Mouse (Mus musculus) forebrain, postnatal 0 days (tissue): ENCODE measurements around the gene Aipl1. TPM values are rescaled to one million over a fixed set of nuclear protein-coding genes. Genes with fewer than 3 reads are reported as not detected.

ENCODE experiments used
- ATAC-seq: fragments of 200-750 bp; cut with Nextera tagmentation; 2 replicates; pipeline ENCODE4 v1.8.0; 2017; ENCODE audit warnings: mild to moderate bottlenecking, moderate library complexity
- DNase-seq: peaks from one replicate; pipeline ENCODE4 v3.0.0-alpha.2; 2015
- H3K27ac ChIP-seq: fragments of 300-500 bp; sonication (generic); 2 replicates; pipeline ENCODE4 v1.5.1; 2014; ENCODE audit warnings: low read depth, mild to moderate bottlenecking, antibody characterized with exemption, low read length, moderate library complexity, mixed read lengths
- H3K27me3 ChIP-seq: fragments of 300-500 bp; sonication (generic); 2 replicates; pipeline ENCODE4 v1.6.1; 2014; ENCODE audit warnings: mild to moderate bottlenecking, low read length, mixed read lengths; ENCODE audit not compliant: insufficient read depth
- H3K36me3 ChIP-seq: fragments of 300-500 bp; sonication (generic); 2 replicates; pipeline ENCODE4 v1.6.1; 2014; ENCODE audit warnings: mild to moderate bottlenecking, moderate library complexity; ENCODE audit not compliant: insufficient read depth
- H3K4me1 ChIP-seq: fragments of 300-500 bp; sonication (generic); 2 replicates; pipeline ENCODE4 v1.6.1; 2014; ENCODE audit warnings: antibody characterized with exemption; ENCODE audit not compliant: insufficient read depth
- H3K4me2 ChIP-seq: fragments of 300-500 bp; sonication (generic); 2 replicates; pipeline ENCODE4 v1.6.1; 2014; ENCODE audit warnings: low read depth, mild to moderate bottlenecking, moderate library complexity
- H3K4me3 ChIP-seq: fragments of 300-500 bp; sonication (generic); 2 replicates; pipeline ENCODE4 v1.5.1; 2014; ENCODE audit warnings: low read depth, low read length, mixed read lengths
- H3K9ac ChIP-seq: fragments of 300-500 bp; sonication (generic); 2 replicates; pipeline ENCODE4 v1.6.1; 2014; ENCODE audit warnings: mild to moderate bottlenecking
- H3K9me3 ChIP-seq: fragments of 300-500 bp; sonication (generic); 2 replicates; pipeline ENCODE4 v1.6.1; 2016; ENCODE audit warnings: low read length
- CTCF ChIP-seq: sonication (generic); IDR thresholded peaks from 2 replicates; pipeline ENCODE4 v1.5.1; 2016; ENCODE audit warnings: antibody characterized with exemption, control low read depth, low read depth
- WGBS: fragments of 180-500 bp; shearing (Covaris S2); extraction: QIAGEN DNeasy Blood & Tissue Kit; methylation state at CpG from one replicate; pipeline ENCODE4 v1.1.7; 2014; 5-methylcytosine and 5-hydroxymethylcytosine counted together
- polyA plus RNA-seq: library from polyadenylated mRNA; unstranded; fragments of >200 nt; fragmentation: Nextera tagmentation; extraction: Ambion mirVana; gene quantifications from 2 replicates; pipeline ENCODE4 v1.2.1, GENCODE M21; 2015
- total RNA-seq: library from RNA; depleted of rRNA; stranded (reverse); fragments of >200 nt; gene quantifications from 2 replicates; pipeline ENCODE4 v1.2.3, GENCODE M21; 2014

Aipl1 gene
- total and polyA plus RNA-seq, 2 experiments from 2014 or later, result 0.19 to 0.23 TPM

- no peak overlapping the region for H3K9ac ChIP-seq
- peaks cover 17% of the 10 kb centered on the region; the same call in 1 of the 2 replicates for H3K4me1 ChIP-seq
- 83% methylated on average over 6 of the region's 6 CpGs for WGBS
- H3K9me3 ChIP-seq, result no peaks in the 10 kb centered on the region
- no peak overlapping the region for H3K4me2 ChIP-seq
- no peaks in the 10 kb centered on the region for H3K36me3 ChIP-seq
- no peak overlapping the region for H3K27ac ChIP-seq
- TF ChIP-seq CTCF, result no peak
- ATAC-seq (no peak), DNase-seq (no peak)
- no peaks in the 10 kb centered on the region for H3K27me3 ChIP-seq
- no peak overlapping the region for H3K4me3 ChIP-seq
Observed at GRCm38 (mm10) chr11:72022827-72023226, 14.5 kb downstream of the Aipl1 start.

GRCm38 (mm10) chr11:72021015-72021414 lies 16.3 kb downstream of the Aipl1 start:
- DNase-seq (no peak), ATAC-seq (no peak)
- no peaks in the 10 kb centered on the region for H3K9me3 ChIP-seq
- H3K27me3 ChIP-seq, result no peaks in the 10 kb centered on the region
- WGBS, result 78% methylated on average over 4 of the region's 4 CpGs
- no peaks in the 10 kb centered on the region for H3K36me3 ChIP-seq
- no peak overlapping the region for H3K9ac ChIP-seq
- no peak overlapping the region for H3K4me2 ChIP-seq
- H3K4me1 ChIP-seq, result peaks cover 24% of the 10 kb centered on the region; the same call in 1 of the 2 replicates
- H3K27ac ChIP-seq, result no peak overlapping the region
- no peak for TF ChIP-seq CTCF
- H3K4me3 ChIP-seq, result no peak overlapping the region

GRCm38 (mm10) chr11:72017253-72017601 lies 20.1 kb downstream of the Aipl1 start:
- 37% methylated on average over 9 of the region's 9 CpGs for WGBS
- H3K36me3 ChIP-seq, result no peaks in the 10 kb centered on the region
- no peaks in the 10 kb centered on the region for H3K27me3 ChIP-seq
- H3K9me3 ChIP-seq, result no peaks in the 10 kb centered on the region
- no peak overlapping the region for H3K4me2 ChIP-seq
- H3K27ac ChIP-seq, result peak overlapping the region; percentile 45; the same call in 1 of the 2 replicates
- peaks cover 16% of the 10 kb centered on the region; the same call in 1 of the 2 replicates for H3K4me1 ChIP-seq
- DNase-seq (peak; percentile 52), ATAC-seq (peak; percentile 56; the same call in 1 of the 2 replicates)
- no peak overlapping the region for H3K9ac ChIP-seq
- no peak overlapping the region for H3K4me3 ChIP-seq
- TF ChIP-seq CTCF, result no peak

GRCm38 (mm10) chr11:72016518-72017252 lies 20.6 kb downstream of the Aipl1 start:
- Histone ChIP-seq H3K27me3 (no peaks in the 10 kb centered on the region), H3K4me2 (no peak overlapping the region), H3K9ac (no peak overlapping the region), H3K9me3 (no peaks in the 10 kb centered on the region), H3K27ac (peak overlapping the region; percentile 45; the same call in 1 of the 2 replicates), H3K4me3 (no peak overlapping the region), H3K36me3 (no peaks in the 10 kb centered on the region), H3K4me1 (peaks cover 20% of the 10 kb centered on the region)
- DNase-seq, result peak; percentile 67
- TF ChIP-seq CTCF, result no peak
- WGBS, result 65% methylated on average over 13 of the region's 13 CpGs
- peak; percentile 65 for ATAC-seq

- no peak for ATAC-seq
- Histone ChIP-seq H3K27me3 (no peaks in the 10 kb centered on the region), H3K4me3 (no peak overlapping the region), H3K4me1 (peaks cover 30% of the 10 kb centered on the region), H3K9me3 (no peaks in the 10 kb centered on the region), H3K4me2 (no peak overlapping the region), H3K27ac (no peak overlapping the region), H3K9ac (no peak overlapping the region), H3K36me3 (no peaks in the 10 kb centered on the region)
- TF ChIP-seq CTCF, result no peak
- no peak for DNase-seq
- 24% methylated on average over 4 of the region's 4 CpGs for WGBS
Observed at GRCm38 (mm10) chr11:72014674-72015073, 22.6 kb downstream of the Aipl1 start.

GRCm38 (mm10) chr11:72011955-72012354 lies 25.4 kb downstream of the Aipl1 start:
- Histone ChIP-seq H3K27me3 (no peaks in the 10 kb centered on the region), H3K36me3 (no peaks in the 10 kb centered on the region), H3K9ac (no peak overlapping the region), H3K4me2 (no peak overlapping the region), H3K4me3 (no peak overlapping the region), H3K4me1 (peaks cover 17% of the 10 kb centered on the region), H3K9me3 (no peaks in the 10 kb centered on the region), H3K27ac (peak overlapping the region; percentile 67)
- DNase-seq (no peak), ATAC-seq (no peak)
- TF ChIP-seq CTCF, result no peak
- WGBS, result 27% methylated on average over 1 of the region's 1 CpGs

- peaks cover 15% of the 10 kb centered on the region for H3K4me1 ChIP-seq
- H3K36me3 ChIP-seq, result no peaks in the 10 kb centered on the region
- no peak overlapping the region for H3K4me3 ChIP-seq
- H3K27ac ChIP-seq, result peak overlapping the region; percentile 67
- H3K27me3 ChIP-seq, result no peaks in the 10 kb centered on the region
- peak overlapping the region; percentile 17; the same call in 1 of the 2 replicates for H3K4me2 ChIP-seq
- TF ChIP-seq CTCF, result no peak
- peak; percentile 82 for ATAC-seq
- 23% methylated on average over 9 of the region's 9 CpGs for WGBS
- H3K9me3 ChIP-seq, result no peaks in the 10 kb centered on the region
- peak; percentile 68 for DNase-seq
- H3K9ac ChIP-seq, result no peak overlapping the region
Observed at GRCm38 (mm10) chr11:72010940-72011722, 26.2 kb downstream of the Aipl1 start.
